Comparison of ENCODE assay signal across 8 mouse cellular contexts in genomic region chr11:50224671-50225530, GRCm38 (mm10). TPM values are rescaled to one million over a fixed set of nuclear protein-coding genes. Genes with fewer than 3 reads are reported as not detected.
DNase-seq lines count a peak whose midpoint lies in the region; ATAC-seq and TF ChIP-seq lines count a peak whose summit lies in the region.

No protein-coding gene starts in this region.

- peaks cover 31% of the 10 kb centered on the region for H3K4me1 ChIP-seq in embryonic facial prominence, embryonic 12.5 days
- H3K4me1 ChIP-seq in liver, adult 2 months (ENCODE audit: control insufficient read depth, insufficient read depth, low read length), result peaks cover 29% of the 10 kb centered on the region

- ATAC-seq in embryonic facial prominence, embryonic 12.5 days (ENCODE audit: insufficient number of reproducible peaks, insufficient read depth, low FRiP score, low TSS enrichment), result peak; percentile 77
- ATAC-seq in monocyte, adult 5-6 weeks (replicated peaks; ENCODE audit: insufficient number of reproducible peaks, low FRiP score, low TSS enrichment, poor library complexity, severe bottlenecking), result peak; percentile 7

- TF ChIP-seq POLR2A in liver, adult 2 months (IDR thresholded peaks at IDR 0.05; ENCODE audit: extremely low read depth, insufficient read depth, low read length), result peak; percentile 57

- peak; percentile 83 for DNase-seq in A20 (ENCODE audit: low read depth, low spot score)
- peak; percentile 76 to 79 for DNase-seq in adrenal gland, postnatal 4 days (ENCODE audit: low spot score in 2 of 2)
- peak; percentile 86 for DNase-seq in heart, adult 8-10 months (ENCODE audit: low spot score)
- DNase-seq in kidney, adult 8-10 months, result peak; percentile 87 to 90
- DNase-seq in liver, adult 2 months (ENCODE audit: extremely low read depth, low read depth, low spot score), result peak; percentile 71
- DNase-seq in splenic B cell, adult 2 months (ENCODE audit: low read depth, low spot score), result peak; percentile 59

- peak overlapping the region; percentile 97 for H3K9ac ChIP-seq in embryonic facial prominence, embryonic 12.5 days
- H3K9ac ChIP-seq in liver, adult 2 months (ENCODE audit: low read depth, low read length), result peak overlapping the region; percentile 97

- peak overlapping the region; percentile 94 for H3K4me3 ChIP-seq in embryonic facial prominence, embryonic 12.5 days
- peak overlapping the region; percentile 89 for H3K4me3 ChIP-seq in liver, adult 2 months (ENCODE audit: insufficient read depth, low read depth, low read length)

- no peaks in the 10 kb centered on the region for H3K36me3 ChIP-seq in embryonic facial prominence, embryonic 12.5 days
- no peaks in the 10 kb centered on the region for H3K36me3 ChIP-seq in liver, adult 2 months (ENCODE audit: control insufficient read depth, insufficient read depth, low read length)
- no peaks in the 10 kb centered on the region for H3K36me3 ChIP-seq in splenic B cell, adult 2 months (ENCODE audit: control insufficient read depth, insufficient read depth, low read length, poor library complexity, severe bottlenecking)

- under 1% methylated on average over 70 of the region's 70 CpGs for WGBS in embryonic facial prominence, embryonic 12.5 days
- under 1% methylated on average over 70 of the region's 70 CpGs for WGBS in liver, adult 2 months

- TF ChIP-seq CTCF in liver, adult 2 months (IDR thresholded peaks at IDR 0.05; ENCODE audit: low read depth, low read length), result peak; percentile 36; the same call in 1 of the 2 replicates

- H3K9me3 ChIP-seq in embryonic facial prominence, embryonic 12.5 days, result no peaks in the 10 kb centered on the region

- peak overlapping the region; percentile 84 for H3K27ac ChIP-seq in embryonic facial prominence, embryonic 12.5 days
- peak overlapping the region; percentile 56 for H3K27ac ChIP-seq in liver, adult 2 months (replicated peaks; ENCODE audit: insufficient read depth, low read depth, low read length)

- no peaks in the 10 kb centered on the region for H3K27me3 ChIP-seq in embryonic facial prominence, embryonic 12.5 days
- no peaks in the 10 kb centered on the region for H3K27me3 ChIP-seq in liver, adult 2 months (ENCODE audit: control insufficient read depth, insufficient read depth, low read length)
- H3K27me3 ChIP-seq in splenic B cell, adult 2 months (ENCODE audit: control insufficient read depth, insufficient read depth, low read length, poor library complexity, severe bottlenecking), result no peaks in the 10 kb centered on the region

- peaks cover 15% of the 10 kb centered on the region; the same call in 1 of the 2 replicates for H3K79me2 ChIP-seq in liver, adult 2 months (ENCODE audit: control insufficient read depth, insufficient read depth, low read length)

- H3K4me2 ChIP-seq in embryonic facial prominence, embryonic 12.5 days (replicated peaks), result peak overlapping the region; percentile 91

RNA-seq across cellular contexts. Expression of gene Ltc4s, which starts 13.5 kb away (rescaled TPM):
- 1 to 10 TPM; 4.4 to 6.0 TPM for total RNA-seq in adrenal gland, postnatal 4 days (2021)
- 0.62 and 0.74 TPM in 2 replicates for polyA plus RNA-seq in embryonic facial prominence, embryonic 12.5 days (2016; fragmentation: Nextera tagmentation; extraction: Ambion mirVana)
- total RNA-seq in heart, adult 8-10 months (2022), result 10 to 100 TPM in 1 of 4 experiments, 1 to 10 TPM in 3; 4.7 to 11.8 (median 6.6) TPM
- total RNA-seq in liver, adult 2 months (2014; rRNA removed), result 0.27 and 0.28 TPM in 2 replicates
- polyA plus RNA-seq in liver, adult 2 months (2012; rRNA removed), result 2.1 and 3.2 TPM in 2 replicates
- total RNA-seq in monocyte, adult 5-6 weeks (2017), result not detected in 3 replicates

RNA-seq across cellular contexts. Expression of gene Mgat4b, which starts 14.2 kb away (rescaled TPM):
- total RNA-seq in adrenal gland, postnatal 4 days (2021), result 100 to 1,000 TPM; 159 to 178 TPM
- polyA plus RNA-seq in embryonic facial prominence, embryonic 12.5 days (2016; fragmentation: Nextera tagmentation; extraction: Ambion mirVana), result 38.1 and 40.7 TPM in 2 replicates
- total RNA-seq in heart, adult 8-10 months (2022), result 10 to 100 TPM; 68.4 to 90.0 (median 76.3) TPM
- total RNA-seq in liver, adult 2 months (2014; rRNA removed), result 9.8 and 16.5 TPM in 2 replicates
- polyA plus RNA-seq in liver, adult 2 months (2012; rRNA removed), result 26.3 and 28.8 TPM in 2 replicates
- total RNA-seq in monocyte, adult 5-6 weeks (2017), result 4.9 to 20.2 TPM (median 13.9 TPM) in 3 replicates

RNA-seq across cellular contexts. Expression of gene Sqstm1, which starts 14.3 kb away (rescaled TPM):
- 100 to 1,000 TPM; 502 to 551 TPM for total RNA-seq in adrenal gland, postnatal 4 days (2021)
- 187 and 192 TPM in 2 replicates for polyA plus RNA-seq in embryonic facial prominence, embryonic 12.5 days (2016; fragmentation: Nextera tagmentation; extraction: Ambion mirVana)
- total RNA-seq in heart, adult 8-10 months (2022), result 100 to 1,000 TPM; 431 to 551 (median 475) TPM
- 252 and 333 TPM in 2 replicates for total RNA-seq in liver, adult 2 months (2014; rRNA removed)
- polyA plus RNA-seq in liver, adult 2 months (2012; rRNA removed), result 254 and 299 TPM in 2 replicates
- 878 to 1,339 TPM (median 1,041 TPM) in 3 replicates for total RNA-seq in monocyte, adult 5-6 weeks (2017)

RNA-seq across cellular contexts. Expression of gene Mrnip, which starts 50.7 kb away (rescaled TPM):
- 10 to 100 TPM; 24.8 to 26.2 TPM for total RNA-seq in adrenal gland, postnatal 4 days (2021)
- 17.8 and 18.6 TPM in 2 replicates for polyA plus RNA-seq in embryonic facial prominence, embryonic 12.5 days (2016; fragmentation: Nextera tagmentation; extraction: Ambion mirVana)
- 1 to 10 TPM; 1.6 to 3.5 (median 2.7) TPM for total RNA-seq in heart, adult 8-10 months (2022)
- total RNA-seq in liver, adult 2 months (2014; rRNA removed), result 8.5 and 9.3 TPM in 2 replicates
- polyA plus RNA-seq in liver, adult 2 months (2012; rRNA removed), result 9.3 and 9.9 TPM in 2 replicates
- total RNA-seq in monocyte, adult 5-6 weeks (2017), result 2.0 to 4.1 TPM (median 3.3 TPM) in 3 replicates

Comparison
In these comparisons a context has a peak if more than half of its experiments do, and no peak if none do; other contexts are left out.
1. Peak in every context shown above with its lines: DNase-seq, ATAC-seq, H3K4me3 ChIP-seq and H3K27ac ChIP-seq.